7 mouse cellular contexts compared by ENCODE assay signal in genomic region chr12:59013234-59013633, GRCm38 (mm10). TPM values are rescaled to one million over a fixed set of nuclear protein-coding genes. Genes with fewer than 3 reads are reported as not detected.
DNase-seq lines count a peak whose midpoint lies in the region; ATAC-seq and TF ChIP-seq lines count a peak whose summit lies in the region.

Gemin2 (plus strand) TSS chr12:59013393.

- WGBS in intestine, postnatal 0 days: under 1% methylated on average over 28 of the region's 28 CpGs
- WGBS in midbrain, embryonic 12.5 days: under 1% methylated on average over 28 of the region's 28 CpGs
- under 1% methylated on average over 28 of the region's 28 CpGs for WGBS in small intestine, adult 2 months

- peak within 1 kb of the TSS; percentile 55 for H3K9ac ChIP-seq in intestine, postnatal 0 days (ENCODE audit: low read depth, low read length)
- H3K9ac ChIP-seq in midbrain, embryonic 12.5 days (replicated peaks): peak within 1 kb of the TSS; percentile 65

- ATAC-seq in intestine, postnatal 0 days: peak; percentile 43
- peak; percentile 68 for ATAC-seq in midbrain, embryonic 12.5 days (ENCODE audit: low FRiP score, low read depth)

- H3K4me1 ChIP-seq in intestine, postnatal 0 days (replicated peaks; ENCODE audit: control insufficient read depth, insufficient read depth, low read length): 0 out of 2 replicates have a peak, but pooled peaks cover 3% of the 10 kb centered on the region
- peaks cover 8% of the 10 kb centered on the region for H3K4me1 ChIP-seq in midbrain, embryonic 12.5 days
- peaks cover 5% of the 10 kb centered on the region; the same call in 1 of the 2 replicates for H3K4me1 ChIP-seq in small intestine, adult 2 months (ENCODE audit: control insufficient read depth, insufficient read depth, insufficient read length, low read length)

- peak; percentile 94 for DNase-seq in adrenal gland, adult 2 months
- peak; percentile 85 for DNase-seq in embryo, embryonic 11.5 days (ENCODE audit: low read depth, low spot score)
- DNase-seq in gastrocnemius, postnatal 4 days (ENCODE audit: low spot score in 2 of 2): peak; percentile 72 to 91
- DNase-seq in left cerebral cortex, postnatal 4 days: peak; percentile 91

- peaks cover 16% of the 10 kb centered on the region; the same call in 1 of the 2 replicates for H3K36me3 ChIP-seq in intestine, postnatal 0 days (ENCODE audit: control insufficient read depth, insufficient read depth)
- peaks cover 12% of the 10 kb centered on the region for H3K36me3 ChIP-seq in midbrain, embryonic 12.5 days
- peaks cover 3% of the 10 kb centered on the region; the same call in 1 of the 2 replicates for H3K36me3 ChIP-seq in small intestine, adult 2 months (ENCODE audit: control insufficient read depth, insufficient read depth, low read length)

- no peaks in the 10 kb centered on the region for H3K27me3 ChIP-seq in intestine, postnatal 0 days (replicated peaks; ENCODE audit: control insufficient read depth, insufficient read depth, low read length)
- no peaks in the 10 kb centered on the region for H3K27me3 ChIP-seq in midbrain, embryonic 12.5 days
- H3K27me3 ChIP-seq in small intestine, adult 2 months (ENCODE audit: control insufficient read depth, insufficient read depth, low read length): no peaks in the 10 kb centered on the region

- no peaks in the 10 kb centered on the region for H3K9me3 ChIP-seq in intestine, postnatal 0 days (ENCODE audit: control insufficient read depth)
- no peaks in the 10 kb centered on the region for H3K9me3 ChIP-seq in midbrain, embryonic 12.5 days

- TF ChIP-seq CTCF in intestine, postnatal 0 days (IDR thresholded peaks at IDR 0.05; ENCODE audit: low read depth): peak; percentile 51
- TF ChIP-seq CTCF in small intestine, adult 2 months (IDR thresholded peaks at IDR 0.05; ENCODE audit: extremely low read depth, insufficient read length, insufficient replicate concordance, low read depth, low read length): peak; percentile 26; the same call in 1 of the 2 replicates

- H3K4me2 ChIP-seq in intestine, postnatal 0 days (replicated peaks; ENCODE audit: low read depth): peak within 1 kb of the TSS; percentile 72
- peak within 1 kb of the TSS; percentile 67 for H3K4me2 ChIP-seq in midbrain, embryonic 12.5 days (replicated peaks)

- peak within 1 kb of the TSS; percentile 78 for H3K27ac ChIP-seq in intestine, postnatal 0 days (ENCODE audit: low read depth, low read length)
- peak within 1 kb of the TSS; percentile 66 for H3K27ac ChIP-seq in midbrain, embryonic 12.5 days (replicated peaks)
- peak within 1 kb of the TSS; percentile 95 for H3K27ac ChIP-seq in small intestine, adult 2 months (ENCODE audit: insufficient read depth, low read depth, low read length)

- peak within 1 kb of the TSS; percentile 72 for H3K4me3 ChIP-seq in intestine, postnatal 0 days (ENCODE audit: low read depth, low read length)
- H3K4me3 ChIP-seq in midbrain, embryonic 12.5 days: peak within 1 kb of the TSS; percentile 71
- H3K4me3 ChIP-seq in small intestine, adult 2 months (ENCODE audit: low read depth, low read length): peak within 1 kb of the TSS; percentile 73

- intact Hi-C loops in left cerebral cortex, postnatal 4 days (cut with DNase I): no loop called here

- peak; percentile 70 for TF ChIP-seq POLR2A in small intestine, adult 2 months (IDR thresholded peaks at IDR 0.05; ENCODE audit: low read depth, low read length)

RNA-seq across cellular contexts. Expression of gene Gemin2, which starts in this region (rescaled TPM):
- total RNA-seq in adrenal gland, adult 2 months (2021): 10 to 100 TPM in 1 of 2 experiments, 1 to 10 TPM in 1; 5.9 to 10.2 TPM
- polyA plus RNA-seq in adrenal gland, adult 2 months (2012; rRNA removed): 1.1 and 1.5 TPM in 2 replicates
- 1 to 10 TPM; 8.1 to 8.3 TPM for total RNA-seq in gastrocnemius, postnatal 4 days (2021)
- polyA plus RNA-seq in intestine, postnatal 0 days (2015; fragmentation: Nextera tagmentation; extraction: Ambion mirVana): 7.7 and 8.8 TPM in 2 replicates
- 1 to 10 TPM; 6.5 to 7.0 TPM for total RNA-seq in left cerebral cortex, postnatal 4 days (2021)
- 24.9 and 26.4 TPM in 2 replicates for polyA plus RNA-seq in midbrain, embryonic 12.5 days (2016; fragmentation: Nextera tagmentation; extraction: Ambion mirVana)
- polyA plus RNA-seq in small intestine, adult 2 months (2012; rRNA removed): 0.74 and 1.1 TPM in 2 replicates

Comparison
In these comparisons a context has a peak if more than half of its experiments do, and no peak if none do; other contexts are left out.
1. Peak in every context shown above with its lines: DNase-seq, ATAC-seq, H3K4me3 ChIP-seq and H3K27ac ChIP-seq.